Mouse (Mus musculus): ENCODE measurements at regions not wholly inside any gene's neighbourhood (a gene's known extent, or its start where the extent isn't known, plus 50 kb on each side); places are given as distances from the start of the nearest gene placed in this dataset.

- DNase-seq (ENCODE audit: low spot score in 2 of 2): peak; percentile 99
Observed at GRCm38 (mm10) chr15:85634322-85635141, 52.3 kb upstream of the Wnt7b start.

- no peak for DNase-seq (ENCODE audit: low spot score in 2 of 2)
Observed at GRCm38 (mm10) chr15:85635425-85635824, 53.2 kb upstream of the Wnt7b start.

GRCm38 (mm10) chr15:85639566-85639965 is 57.3 kb upstream of the Wnt7b start:
- DNase-seq (ENCODE audit: low spot score in 2 of 2): no peak

GRCm38 (mm10) chr15:85641120-85642080 is 59.1 kb upstream of the Wnt7b start:
- DNase-seq (ENCODE audit: low spot score in 2 of 2): no peak

GRCm38 (mm10) chr15:85645396-85645795 is 63.1 kb upstream of the Wnt7b start:
- no peak for DNase-seq (ENCODE audit: low spot score in 2 of 2)

- DNase-seq (ENCODE audit: low spot score in 2 of 2): no peak
Observed at GRCm38 (mm10) chr15:85645971-85646638, 63.8 kb upstream of the Wnt7b start.

GRCm38 (mm10) chr15:85646639-85647277 is 64.5 kb upstream of the Wnt7b start:
- no peak for DNase-seq (ENCODE audit: low spot score in 2 of 2)

- DNase-seq (ENCODE audit: low spot score in 2 of 2): no peak
Observed at GRCm38 (mm10) chr15:85647593-85647992, 65.3 kb upstream of the Wnt7b start.

GRCm38 (mm10) chr15:85650241-85650640 is 68.0 kb upstream of the Wnt7b start:
- DNase-seq (ENCODE audit: low spot score in 2 of 2): no peak

- DNase-seq (ENCODE audit: low spot score in 2 of 2): no peak
Observed at GRCm38 (mm10) chr15:85651718-85652420, 69.6 kb upstream of the Wnt7b start.

- DNase-seq (ENCODE audit: low spot score in 2 of 2): no peak
Observed at GRCm38 (mm10) chr15:85652431-85652830, 70.2 kb upstream of the Wnt7b start.

- DNase-seq (ENCODE audit: low spot score in 2 of 2): peak; percentile 63 to 82
Observed at GRCm38 (mm10) chr15:85652871-85653337, 70.6 kb upstream of the Wnt7b start.

GRCm38 (mm10) chr15:85653421-85654401 is 71.4 kb upstream of the Wnt7b start:
- peak; percentile 84 to 90 for DNase-seq (ENCODE audit: low spot score in 2 of 2)

- DNase-seq (ENCODE audit: low spot score in 2 of 2): no peak
Observed at GRCm38 (mm10) chr15:85654791-85655190, 72.5 kb upstream of the Wnt7b start.

GRCm38 (mm10) chr15:85655751-85656167 is 73.5 kb upstream of the Wnt7b start:
- DNase-seq (ENCODE audit: low spot score in 2 of 2): peak in 1 of 2 experiments; percentile 89

- DNase-seq (ENCODE audit: low spot score in 2 of 2): no peak
Observed at GRCm38 (mm10) chr15:85656852-85657251, 74.6 kb upstream of the Wnt7b start.

GRCm38 (mm10) chr15:85657441-85657989 is 75.2 kb upstream of the Wnt7b start:
- DNase-seq (ENCODE audit: low spot score in 2 of 2): no peak

- DNase-seq (ENCODE audit: low spot score in 2 of 2): peak in 1 of 2 experiments; percentile 21
Observed at GRCm38 (mm10) chr15:85658101-85658885, 76.0 kb upstream of the Wnt7b start.

Data from layer of hippocampus, postnatal 14 days (tissue).